Mouse (Mus musculus) intestine, embryonic 14.5 days (tissue): ENCODE results near the gene Slc7a6. TPM values are rescaled to one million over a fixed set of nuclear protein-coding genes. Genes with fewer than 3 reads are reported as not detected.
"Not testable (repeated sequence)": the region's sequence is repeated elsewhere in the genome, so short reads cannot be mapped to it uniquely, and the experiment has no call there.

Experiments used
- ATAC-seq: fragments of 200-750 bp; cut with Nextera tagmentation; replicated peaks from 2 replicates; pipeline ENCODE4 v1.8.0; 2017; ENCODE audit warnings: low read depth, moderate number of reproducible peaks, moderate TSS enrichment, moderate library complexity; ENCODE audit not compliant: low FRiP score, low TSS enrichment
- DNase-seq: peaks from one replicate; pipeline ENCODE4 v3.0.0-alpha.2; 2018; ENCODE audit warnings: low spot score
- H3K27ac ChIP-seq: fragments of 300-500 bp; sonication (generic); 2 replicates; pipeline ENCODE4 v1.5.1; 2014; ENCODE audit warnings: low read depth, mild to moderate bottlenecking, control low read depth
- H3K27me3 ChIP-seq: fragments of 300-500 bp; sonication (generic); replicated peaks from 2 replicates; pipeline ENCODE4 v1.6.1; 2014; ENCODE audit warnings: low read length, control low read depth; ENCODE audit not compliant: control insufficient read depth, insufficient read depth
- H3K36me3 ChIP-seq: fragments of 300-500 bp; sonication (generic); 2 replicates; pipeline ENCODE4 v1.6.1; 2014; ENCODE audit warnings: low read length, control low read depth; ENCODE audit not compliant: control insufficient read depth, insufficient read depth
- H3K4me1 ChIP-seq: fragments of 300-500 bp; sonication (generic); replicated peaks from 2 replicates; pipeline ENCODE4 v1.6.1; 2014; ENCODE audit warnings: low read length, control low read depth, mixed read lengths; ENCODE audit not compliant: control insufficient read depth, insufficient read depth
- H3K4me2 ChIP-seq: fragments of 300-500 bp; sonication (generic); 2 replicates; pipeline ENCODE4 v1.6.1; 2014; ENCODE audit warnings: low read length
- H3K4me3 ChIP-seq: fragments of 300-500 bp; sonication (generic); 2 replicates; pipeline ENCODE4 v1.5.1; 2014; ENCODE audit warnings: low read depth, low read length, control low read depth, mixed read lengths
- H3K9ac ChIP-seq: fragments of 300-500 bp; sonication (generic); 2 replicates; pipeline ENCODE4 v1.6.1; 2014; ENCODE audit warnings: mild to moderate bottlenecking, low read length
- H3K9me3 ChIP-seq: fragments of 300-500 bp; sonication (generic); 2 replicates; pipeline ENCODE4 v1.6.1; 2016; ENCODE audit warnings: low read length, control low read depth; ENCODE audit not compliant: control insufficient read depth
- WGBS: fragments of 180-500 bp; shearing (Covaris S2); extraction: QIAGEN DNeasy Blood & Tissue Kit; methylation state at CpG from one replicate; pipeline ENCODE4 v1.1.7; 2014; 5-methylcytosine and 5-hydroxymethylcytosine counted together
- polyA plus RNA-seq: library from polyadenylated mRNA; unstranded; fragments of >200 nt; fragmentation: Nextera tagmentation; extraction: Ambion mirVana; gene quantifications from 2 replicates; pipeline ENCODE4 v1.2.1, GENCODE M21; 2014

Slc7a6 gene
- polyA plus RNA-seq, 1 experiment from 2014 or later = 68.9 TPM

DNA sequence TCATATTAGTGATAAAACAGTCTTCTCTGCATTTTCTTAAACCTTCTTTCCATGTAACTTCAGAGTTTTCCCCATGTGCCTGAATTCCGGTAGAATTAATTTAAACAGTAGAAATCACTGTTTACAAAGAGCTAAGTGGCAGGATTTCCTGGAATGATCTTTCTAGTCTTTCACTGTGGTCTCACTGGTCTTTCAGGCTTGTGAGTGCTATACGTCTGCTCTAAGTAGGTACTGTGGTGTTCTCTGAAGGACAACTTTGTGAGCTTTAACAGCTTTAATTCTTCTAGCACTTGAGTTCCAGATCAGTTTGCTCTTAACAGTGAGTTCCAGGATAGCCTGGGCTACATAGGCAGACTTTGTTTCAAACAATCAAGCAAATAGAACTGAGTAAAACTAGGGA lies 9.8 kb downstream of the Slc7a6 start:
- WGBS = 28% methylated on average over 2 of the region's 2 CpGs
- ATAC-seq = no peak
- no peak for DNase-seq
- Histone ChIP-seq H3K4me2 (no peak overlapping the region), H3K27ac (0 out of 2 replicates have a peak overlapping the region, but pooled peaks have one; percentile 16), H3K9me3 (no peaks in the 10 kb centered on the region), H3K4me1 (peaks cover 22% of the 10 kb centered on the region), H3K36me3 (peaks cover 4% of the 10 kb centered on the region; the same call in 1 of the 2 replicates), H3K4me3 (no peak overlapping the region), H3K27me3 (no peaks in the 10 kb centered on the region), H3K9ac (no peak overlapping the region)

DNA sequence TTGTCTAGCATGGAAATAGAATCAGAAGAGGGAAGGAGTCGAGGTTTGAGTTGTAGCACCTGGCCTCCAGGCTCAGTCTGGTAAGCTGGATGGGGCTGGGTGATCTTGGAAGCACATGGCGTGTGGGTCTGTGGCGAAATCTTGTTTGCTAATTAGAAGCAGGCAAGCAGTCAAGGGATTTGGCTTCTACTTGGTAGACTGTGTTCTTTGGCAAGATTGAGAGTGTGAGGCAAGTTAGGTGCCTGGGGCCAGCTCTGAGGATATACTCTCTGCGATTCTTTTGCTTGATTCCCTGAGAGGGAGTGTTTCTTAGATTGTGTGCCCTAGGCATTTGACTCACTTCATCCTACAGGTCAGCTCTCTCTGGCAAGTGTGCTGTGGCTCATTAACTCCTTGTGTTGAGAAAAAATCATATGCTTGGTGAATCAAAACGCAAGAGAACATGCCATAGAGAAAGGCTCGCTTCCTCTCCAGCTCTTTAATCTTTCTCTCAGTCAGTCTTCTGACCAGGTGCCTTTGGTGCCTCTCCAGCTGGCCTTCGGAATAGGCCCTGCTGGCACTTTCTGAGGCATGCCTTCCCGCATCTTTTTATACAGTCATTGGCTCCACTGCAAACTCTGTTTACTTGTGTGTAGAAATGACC lies 17.1 kb downstream of the Slc7a6 start:
- Histone ChIP-seq H3K9ac (no peak overlapping the region), H3K36me3 (peaks cover 19% of the 10 kb centered on the region), H3K4me3 (no peak overlapping the region), H3K27ac (no peak overlapping the region), H3K27me3 (no peaks in the 10 kb centered on the region), H3K9me3 (no peaks in the 10 kb centered on the region), H3K4me1 (no peaks in the 10 kb centered on the region), H3K4me2 (no peak overlapping the region)
- DNase-seq (no peak), ATAC-seq (no peak)
- 87% methylated on average over 8 of the region's 8 CpGs for WGBS

GRCm38 (mm10) chr8:106186394-106186793 lies 17.7 kb downstream of the Slc7a6 start:
- no peak for ATAC-seq
- no peak overlapping the region for H3K27ac ChIP-seq

DNA sequence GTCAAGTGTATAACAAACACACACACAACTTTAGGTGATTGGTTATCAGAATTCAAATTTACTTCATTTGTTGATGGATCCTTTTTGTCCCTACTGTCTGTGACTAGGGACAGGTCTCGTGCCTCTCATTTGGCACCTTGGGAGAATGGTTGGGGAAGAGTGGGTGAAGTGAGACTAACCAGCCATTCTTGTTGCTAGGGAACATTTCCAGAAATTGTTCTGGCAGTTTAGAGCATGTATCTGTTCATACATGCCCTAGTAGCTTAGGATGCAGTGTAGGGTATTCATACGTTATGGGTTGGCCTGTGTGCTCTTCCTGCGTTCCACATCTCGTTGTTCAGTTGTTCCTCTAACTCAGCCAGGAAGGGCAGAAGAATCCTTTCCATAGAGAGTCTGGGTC lies 20.5 kb downstream of the Slc7a6 start:
- Histone ChIP-seq H3K9ac (no peak overlapping the region), H3K9me3 (no peaks in the 10 kb centered on the region), H3K4me2 (no peak overlapping the region), H3K27me3 (no peaks in the 10 kb centered on the region), H3K4me1 (no peaks in the 10 kb centered on the region), H3K4me3 (no peak overlapping the region), H3K27ac (no peak overlapping the region), H3K36me3 (peaks cover 39% of the 10 kb centered on the region)
- WGBS = 84% methylated on average over 4 of the region's 4 CpGs
- ATAC-seq (no peak), DNase-seq (no peak)

More at GRCm38 (mm10) chr8:106186394-106186793, 17.7 kb downstream of the Slc7a6 start:
- Histone ChIP-seq H3K4me3 (no peak overlapping the region), H3K9me3 (no peaks in the 10 kb centered on the region), H3K27me3 (no peaks in the 10 kb centered on the region), H3K36me3 (peaks cover 20% of the 10 kb centered on the region), H3K4me2 (no peak overlapping the region), H3K9ac (no peak overlapping the region), H3K4me1 (no peaks in the 10 kb centered on the region)
- DNase-seq = no peak
- 92% methylated on average over 3 of the region's 3 CpGs for WGBS

DNA sequence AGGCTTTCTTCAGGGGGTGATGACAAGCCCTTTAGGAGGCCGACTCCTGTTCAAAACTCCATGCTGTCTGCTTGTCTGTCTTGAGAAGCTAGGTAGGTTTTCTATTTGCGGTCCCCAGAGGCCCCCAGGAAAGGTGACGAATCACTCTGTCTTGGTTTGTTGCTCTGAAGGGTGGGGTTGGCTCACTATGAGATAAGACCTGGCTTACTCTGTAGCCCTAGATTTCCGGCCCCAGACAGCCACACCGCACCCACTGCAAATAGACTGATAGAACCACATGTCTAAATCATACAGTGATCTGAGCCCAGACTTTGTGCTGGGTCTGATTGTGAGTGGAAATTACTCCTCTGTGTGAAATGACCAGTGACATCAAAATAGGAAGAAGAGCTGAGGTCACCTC lies 23.0 kb downstream of the Slc7a6 start:
- no peak overlapping the region for H3K9ac ChIP-seq
- DNase-seq (peak; percentile 54), ATAC-seq (0 out of 2 replicates have a peak, but pooled peaks have one; percentile 70)
- peaks cover 62% of the 10 kb centered on the region for H3K36me3 ChIP-seq
- 68% methylated on average over 5 of the region's 5 CpGs for WGBS
- no peak overlapping the region for H3K4me3 ChIP-seq
- H3K4me2 ChIP-seq = no peak overlapping the region
- no peak overlapping the region for H3K27ac ChIP-seq
- H3K27me3 ChIP-seq = no peaks in the 10 kb centered on the region
- no peaks in the 10 kb centered on the region for H3K9me3 ChIP-seq
- H3K4me1 ChIP-seq = no peaks in the 10 kb centered on the region

GRCm38 (mm10) chr8:106193162-106193561 lies 24.5 kb downstream of the Slc7a6 start:
- Histone ChIP-seq H3K4me3 (no peak overlapping the region), H3K27me3 (no peaks in the 10 kb centered on the region), H3K27ac (no peak overlapping the region), H3K4me1 (no peaks in the 10 kb centered on the region), H3K9me3 (no peaks in the 10 kb centered on the region), H3K9ac (no peak overlapping the region), H3K36me3 (peaks cover 69% of the 10 kb centered on the region), H3K4me2 (no peak overlapping the region)
- DNase-seq = no peak
- WGBS = 90% methylated on average over 6 of the region's 6 CpGs
- ATAC-seq = no peak

DNA sequence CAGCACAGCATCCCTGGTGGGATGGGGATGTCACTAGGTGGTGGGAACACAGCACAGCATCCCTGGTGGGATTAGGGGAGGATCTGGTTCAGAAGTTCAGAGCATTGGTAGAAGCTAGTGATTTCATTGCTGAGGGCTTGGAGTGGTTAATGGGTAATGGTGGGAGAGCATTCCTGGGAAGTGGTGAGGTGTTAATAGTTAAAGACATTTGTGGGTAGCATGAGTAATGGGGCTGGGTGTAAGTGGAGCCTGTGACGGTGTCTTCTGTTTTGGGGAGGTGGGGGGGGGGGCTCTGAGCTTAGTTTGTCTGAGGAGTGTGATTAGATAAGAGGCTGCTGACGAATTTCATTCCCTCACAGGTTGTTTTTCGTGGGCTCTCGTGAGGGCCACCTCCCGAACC lies 25.4 kb downstream of the Slc7a6 start:
- no peak overlapping the region for H3K9ac ChIP-seq
- peaks cover 77% of the 10 kb centered on the region for H3K36me3 ChIP-seq
- DNase-seq (no peak), ATAC-seq (no peak)
- H3K4me3 ChIP-seq = no peak overlapping the region
- H3K27ac ChIP-seq = no peak overlapping the region
- no peaks in the 10 kb centered on the region for H3K4me1 ChIP-seq
- no peaks in the 10 kb centered on the region for H3K9me3 ChIP-seq
- WGBS = 80% methylated on average over 5 of the region's 5 CpGs
- no peaks in the 10 kb centered on the region for H3K27me3 ChIP-seq
- H3K4me2 ChIP-seq = no peak overlapping the region

- Histone ChIP-seq H3K9ac (no peak overlapping the region), H3K36me3 (peaks cover 91% of the 10 kb centered on the region), H3K4me1 (no peaks in the 10 kb centered on the region), H3K4me2 (no peak overlapping the region), H3K4me3 (no peak overlapping the region), H3K27ac (no peak overlapping the region), H3K27me3 (no peaks in the 10 kb centered on the region), H3K9me3 (no peaks in the 10 kb centered on the region)
- ATAC-seq (peak; percentile 45; the same call in 1 of the 2 replicates), DNase-seq (peak; percentile 54)
- WGBS = 14% methylated on average over 1 of the region's 1 CpGs
These were observed 30.1 kb downstream of the Slc7a6 start for GRCm38 (mm10) chr8:106198741-106199140.

DNA sequence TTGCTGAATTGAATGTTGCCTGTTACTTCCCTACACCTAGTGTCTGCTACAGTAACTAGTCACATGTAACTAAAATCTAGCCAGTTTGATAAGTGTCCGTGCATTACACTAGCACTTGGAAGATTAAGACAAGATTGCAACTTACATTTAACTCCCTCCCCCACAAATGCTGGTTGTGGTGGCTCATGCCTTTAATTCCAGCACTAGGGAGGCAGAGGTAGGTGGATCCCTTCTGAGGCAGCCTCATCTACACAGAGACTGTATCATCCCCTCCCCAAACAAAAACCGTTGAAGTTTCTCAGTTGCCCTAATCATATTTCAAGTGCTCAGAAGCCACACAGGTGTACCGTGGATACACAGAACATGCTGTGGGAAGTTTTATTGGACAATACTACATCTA lies 30.9 kb downstream of the Slc7a6 start:
- H3K9me3 ChIP-seq, H3K9ac ChIP-seq, DNase-seq, H3K4me2 ChIP-seq, H3K4me1 ChIP-seq, ATAC-seq, H3K27me3 ChIP-seq, H3K27ac ChIP-seq, H3K4me3 ChIP-seq: not testable (repeated sequence)
- WGBS = 89% methylated on average over 3 of the region's 3 CpGs
- peaks cover 92% of the 10 kb centered on the region for H3K36me3 ChIP-seq
